Mouse (Mus musculus): Measurements from ENCODE around the gene Epb41l1. TPM values are rescaled to one million over a fixed set of nuclear protein-coding genes. Genes with fewer than 3 reads are reported as not detected.
A peak's percentile ranks its signal among the peaks of the same experiment; 100 is the strongest.
"Not testable (repeated sequence)": the region's sequence is repeated elsewhere in the genome, so short reads cannot be mapped to it uniquely, and the experiment has no call there.

The Epb41l1 gene
- total RNA-seq, 2 experiments from 2014 or later = 27.9 to 30.1 TPM

DNA sequence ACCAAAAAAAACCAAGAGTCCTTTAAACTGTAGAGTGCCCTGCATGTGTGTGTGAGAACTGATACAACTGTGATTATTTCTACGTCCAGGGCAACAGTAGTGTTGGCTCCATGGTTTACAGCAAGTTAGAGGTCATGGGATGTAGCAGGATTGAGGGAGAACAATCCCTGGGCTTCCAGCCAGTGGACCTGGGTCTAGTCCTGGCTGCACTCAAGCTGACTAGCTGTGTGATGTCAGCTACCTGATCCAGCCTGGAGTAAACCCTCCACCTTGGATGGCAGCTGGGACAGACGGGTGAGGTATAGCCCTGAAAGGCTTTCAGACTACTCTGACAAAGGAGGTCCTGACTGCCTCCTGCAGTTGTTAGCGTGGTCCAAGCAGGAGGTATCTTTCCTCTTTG is 62.1 kb downstream of the Epb41l1 start:
- no peak for DNase-seq (ENCODE audit: low spot score in 2 of 2)

DNA sequence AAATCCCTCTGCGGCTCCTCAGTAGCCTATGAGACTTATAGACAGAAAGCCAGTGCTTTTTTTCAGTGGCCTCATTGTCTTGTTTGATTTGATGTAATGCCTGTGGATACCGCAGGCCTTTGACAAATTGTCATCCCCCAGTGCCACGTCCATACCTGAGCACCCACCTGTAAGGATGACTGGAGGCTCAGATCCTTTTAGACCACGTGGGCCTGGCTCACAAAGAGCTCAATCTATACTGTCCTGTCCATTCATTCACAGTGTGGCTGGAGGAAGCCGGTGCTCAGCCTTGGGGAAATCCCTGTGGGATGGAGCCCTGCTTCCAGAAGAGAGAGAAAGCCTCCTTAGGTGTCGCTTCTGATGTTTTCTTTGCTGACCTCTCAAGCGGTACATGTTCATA is 62.5 kb downstream of the Epb41l1 start:
- DNase-seq (ENCODE audit: low spot score in 2 of 2) = no peak

DNA sequence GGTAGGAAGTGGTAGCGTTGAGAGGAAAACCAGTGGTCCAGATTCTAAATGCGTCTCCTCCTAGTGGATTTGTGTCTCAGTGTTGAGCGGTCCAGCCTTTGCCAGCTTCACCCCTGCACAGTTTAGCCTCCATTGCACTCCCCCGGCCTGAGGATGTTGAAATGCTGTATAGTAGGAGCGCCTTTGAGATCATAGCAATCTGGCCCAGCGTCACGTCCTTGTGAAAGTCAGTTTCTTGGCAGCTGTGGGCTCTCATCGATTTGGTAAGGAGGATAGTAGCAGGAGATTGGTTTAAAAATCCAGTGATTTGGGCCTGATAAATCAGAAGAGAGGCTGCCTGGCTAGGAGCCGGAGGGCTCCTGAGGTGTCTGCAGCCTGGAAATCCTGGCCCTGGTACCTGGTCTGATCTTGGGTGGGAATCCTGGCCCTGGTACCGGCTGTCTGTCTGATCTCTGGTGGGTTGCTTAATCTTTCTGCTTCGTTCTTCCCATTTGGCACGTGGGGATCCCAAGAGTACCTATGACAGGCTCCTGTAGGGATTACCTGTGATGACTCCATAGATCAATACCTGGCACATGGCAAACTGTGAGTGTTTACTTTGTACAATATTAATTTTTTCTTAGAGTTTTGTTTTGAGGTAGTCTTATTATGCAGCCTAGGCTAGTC is 65.5 kb downstream of the Epb41l1 start:
- no peak for DNase-seq (ENCODE audit: low spot score in 2 of 2)

DNA sequence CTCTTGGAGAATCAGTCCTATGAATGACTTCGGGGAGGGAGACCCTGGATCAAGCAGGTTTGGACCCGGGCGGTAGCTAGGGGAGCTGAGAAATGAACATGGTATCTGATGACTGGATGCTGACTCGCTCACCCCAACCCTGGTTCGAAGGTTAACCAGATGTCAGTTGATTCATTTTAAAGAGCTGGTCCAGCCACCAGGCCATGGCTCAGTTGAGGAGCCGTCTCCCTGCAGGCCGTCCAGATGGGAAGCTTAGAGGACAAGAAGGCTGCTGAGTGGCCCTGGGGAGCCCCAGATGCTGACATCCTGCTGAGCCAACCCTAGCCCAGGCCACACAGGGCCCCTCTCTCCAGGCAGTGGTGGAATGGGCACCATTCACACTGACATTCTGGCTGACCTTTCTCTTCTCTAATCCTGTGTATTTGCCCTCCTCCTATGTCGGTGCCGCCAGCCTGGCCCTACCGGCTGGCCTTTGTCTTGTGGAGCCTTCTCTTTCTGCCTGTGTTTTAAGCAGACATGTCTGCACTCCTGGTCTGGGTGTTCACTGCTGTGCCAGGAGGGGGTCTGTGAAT is 67.0 kb downstream of the Epb41l1 start:
- DNase-seq (ENCODE audit: low spot score in 2 of 2) = no peak

DNA sequence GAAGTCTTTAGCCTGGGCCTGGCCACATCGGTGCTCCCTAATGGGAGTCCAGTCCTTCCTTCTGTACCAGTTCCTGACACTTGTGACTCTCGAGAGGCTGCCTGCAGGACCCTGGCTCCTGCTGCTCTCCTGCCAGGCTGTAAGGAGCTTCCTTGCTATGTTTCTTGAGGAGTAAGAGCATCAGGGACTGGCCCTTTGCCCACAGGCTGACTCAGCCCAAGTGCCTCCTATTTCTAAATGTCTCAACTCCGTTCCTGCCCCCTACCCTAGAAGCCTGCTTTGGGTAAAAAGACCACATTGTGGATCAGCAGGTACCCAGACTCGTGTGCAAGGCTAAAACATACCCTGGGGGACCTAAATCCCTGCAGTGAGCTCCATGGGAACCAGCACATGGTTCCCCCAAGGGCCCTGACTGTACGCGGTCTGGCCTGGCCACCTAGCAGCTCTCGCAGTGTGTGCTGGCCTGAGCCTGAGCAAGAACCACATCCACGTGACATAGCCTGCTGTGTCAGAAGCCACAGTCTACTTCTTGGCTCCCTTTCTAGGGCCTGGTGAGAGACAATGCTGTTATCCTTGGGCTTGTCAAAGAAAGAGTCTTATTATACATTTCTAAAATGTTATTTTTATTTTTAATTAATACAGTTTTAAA is 67.6 kb downstream of the Epb41l1 start:
- no peak for DNase-seq (ENCODE audit: low spot score in 2 of 2)

DNA sequence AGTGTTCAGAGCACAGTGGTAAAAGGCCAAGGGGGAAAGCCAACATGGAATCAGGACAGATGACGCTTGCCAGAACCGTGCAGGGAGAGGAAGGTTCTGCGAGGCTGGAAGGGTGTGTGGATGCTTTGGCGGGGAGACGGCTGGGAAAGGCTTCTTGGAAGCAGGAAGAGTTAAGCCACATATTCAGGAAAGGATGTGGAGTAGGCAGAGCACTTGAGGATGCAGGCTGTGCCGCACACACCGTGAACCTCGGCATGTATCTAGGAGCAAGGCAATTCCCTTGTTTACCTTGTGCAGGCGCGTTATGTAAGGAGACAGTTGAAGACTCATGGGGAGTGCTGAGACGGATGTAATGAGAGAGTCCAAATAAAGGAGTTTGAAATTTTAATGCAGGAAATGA is 69.5 kb downstream of the Epb41l1 start:
- DNase-seq (ENCODE audit: low spot score in 2 of 2) = no peak

DNA sequence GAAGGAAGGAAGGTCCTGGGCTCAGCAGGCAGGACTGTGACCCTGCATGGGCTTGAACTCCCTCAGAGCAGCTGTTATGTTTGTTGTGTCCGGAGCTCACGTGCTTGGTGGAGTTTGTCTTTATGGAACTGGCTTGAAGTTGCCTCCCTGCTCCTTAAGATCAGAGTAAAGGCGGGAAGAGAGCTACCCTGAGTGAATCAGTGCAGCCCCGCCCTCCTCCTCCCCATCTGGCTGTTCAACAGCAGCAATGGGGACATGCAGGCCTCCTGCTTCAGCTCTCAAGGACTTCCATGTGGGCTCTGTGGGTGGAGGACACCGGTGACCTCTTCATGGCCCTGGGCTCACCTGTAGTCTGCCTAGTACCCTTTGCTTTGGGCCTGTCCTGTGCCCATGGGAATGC is 71.1 kb downstream of the Epb41l1 start:
- no peak for DNase-seq (ENCODE audit: low spot score in 2 of 2)

DNA sequence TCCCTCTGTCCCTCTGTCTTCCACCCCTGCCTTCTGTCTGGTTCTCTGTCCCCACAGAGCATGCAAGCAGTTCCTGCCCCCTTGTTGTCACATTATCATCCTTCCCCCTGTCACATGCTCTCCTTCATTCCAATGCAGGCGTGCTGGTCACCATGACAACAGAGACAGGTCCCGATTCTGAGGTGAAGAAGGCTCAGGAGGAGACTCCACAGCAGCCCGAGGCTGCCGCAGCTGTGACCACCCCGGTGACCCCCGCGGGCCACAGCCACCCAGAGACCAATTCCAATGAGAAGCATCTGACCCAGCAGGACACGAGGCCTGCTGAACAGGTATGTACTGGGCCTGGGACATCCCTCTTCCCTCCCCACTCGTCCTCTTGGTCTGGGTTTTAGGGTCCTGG is 73.1 kb downstream of the Epb41l1 start:
- DNase-seq (ENCODE audit: low spot score in 2 of 2) = no peak

DNA sequence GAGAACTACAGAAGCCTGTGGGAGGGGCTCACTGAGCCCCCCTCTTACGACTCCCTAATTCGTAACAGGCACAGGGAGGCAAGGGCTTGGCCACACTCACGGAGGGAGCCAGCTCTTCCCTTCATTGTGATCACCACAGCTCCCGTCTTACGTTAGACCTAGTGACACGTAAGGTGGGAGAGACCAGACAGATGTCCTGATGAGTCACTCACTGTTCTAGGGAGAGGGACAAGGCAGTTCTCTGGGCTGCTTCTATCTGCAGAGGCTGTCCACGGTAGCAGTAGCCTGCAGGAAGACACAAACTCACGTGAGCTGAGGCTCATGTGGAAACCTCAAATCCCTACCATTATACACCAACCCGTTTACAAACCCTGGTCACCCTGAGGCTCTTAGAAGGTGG is 73.8 kb downstream of the Epb41l1 start:
- no peak for DNase-seq (ENCODE audit: low spot score in 2 of 2)

DNA sequence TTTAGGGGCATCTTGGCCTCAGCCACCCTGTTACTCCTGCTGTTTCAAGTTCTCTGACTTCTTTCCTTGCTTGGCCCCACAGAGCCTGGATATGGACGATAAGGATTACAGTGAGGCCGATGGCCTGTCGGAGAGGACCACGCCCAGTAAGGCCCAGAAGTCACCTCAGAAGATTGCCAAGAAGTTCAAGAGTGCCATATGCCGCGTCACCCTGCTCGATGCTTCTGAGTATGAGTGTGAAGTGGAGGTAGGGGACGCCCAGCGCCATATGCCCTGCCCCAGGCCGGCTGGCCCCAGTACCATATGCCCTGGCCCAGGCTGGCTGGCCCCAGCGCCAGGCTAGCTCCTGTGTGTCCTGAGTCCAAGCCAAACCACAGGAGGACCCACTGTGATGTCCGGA is 74.2 kb downstream of the Epb41l1 start:
- DNase-seq (ENCODE audit: low spot score in 2 of 2) = no peak

DNA sequence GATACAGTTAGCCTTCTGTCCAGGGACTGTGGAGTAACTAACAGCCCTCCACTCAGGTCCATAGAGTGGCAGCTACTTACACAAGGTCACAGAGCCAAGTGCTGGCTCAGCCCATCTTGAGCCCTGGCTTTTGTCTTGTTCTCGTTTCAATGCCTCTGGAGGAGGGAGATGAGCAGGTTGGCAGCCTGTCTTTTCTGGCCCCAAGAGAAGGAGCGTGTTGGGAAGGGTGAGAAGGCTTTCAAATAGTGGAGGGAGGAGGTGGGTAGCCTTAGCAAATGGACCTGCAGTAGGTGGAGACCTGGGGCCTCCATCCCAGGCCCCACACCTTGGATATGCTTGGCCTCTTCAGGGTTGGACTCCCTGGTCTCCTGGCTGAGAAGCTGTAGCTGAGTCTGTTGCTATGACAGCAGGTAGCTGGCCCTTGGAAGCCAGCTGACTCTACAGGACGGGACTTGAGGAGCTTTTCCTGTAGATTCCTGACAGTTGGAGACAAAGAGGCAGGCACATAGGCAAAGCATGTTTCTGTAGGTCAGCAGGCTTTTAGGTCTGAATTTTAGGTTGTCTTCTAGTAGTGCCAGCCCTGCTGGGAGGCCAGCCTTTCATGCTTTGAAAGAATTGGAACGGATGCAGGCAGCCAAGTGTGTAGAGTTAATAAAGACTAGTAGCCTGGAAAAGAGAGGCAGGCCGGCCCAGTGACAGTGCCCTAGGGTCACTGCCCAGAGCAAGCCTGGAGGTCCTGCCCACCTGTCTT is 76.3 kb downstream of the Epb41l1 start:
- DNase-seq (ENCODE audit: low spot score in 2 of 2) = no peak

DNA sequence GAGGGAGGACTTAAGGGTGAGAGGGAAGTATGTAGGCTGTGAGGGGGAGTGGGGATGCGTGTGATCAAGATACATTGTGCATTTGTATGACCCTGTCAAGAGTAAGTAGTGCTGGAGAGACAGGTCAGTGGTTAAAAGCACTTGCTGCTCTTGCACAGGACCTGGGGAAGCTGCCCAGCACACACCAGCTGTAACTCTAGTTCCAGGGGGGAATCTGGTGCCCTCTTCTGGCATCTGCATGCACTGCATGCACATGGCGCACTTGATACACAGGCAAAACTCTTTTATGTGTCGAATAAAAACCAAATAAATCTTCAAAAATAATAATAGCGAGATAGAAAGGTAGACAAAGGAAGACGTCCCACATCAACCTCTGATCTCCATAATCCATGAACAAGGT is 77.2 kb downstream of the Epb41l1 start:
- DNase-seq (ENCODE audit: low spot score in 2 of 2) = peak in 1 of 2 experiments; percentile 51

DNA sequence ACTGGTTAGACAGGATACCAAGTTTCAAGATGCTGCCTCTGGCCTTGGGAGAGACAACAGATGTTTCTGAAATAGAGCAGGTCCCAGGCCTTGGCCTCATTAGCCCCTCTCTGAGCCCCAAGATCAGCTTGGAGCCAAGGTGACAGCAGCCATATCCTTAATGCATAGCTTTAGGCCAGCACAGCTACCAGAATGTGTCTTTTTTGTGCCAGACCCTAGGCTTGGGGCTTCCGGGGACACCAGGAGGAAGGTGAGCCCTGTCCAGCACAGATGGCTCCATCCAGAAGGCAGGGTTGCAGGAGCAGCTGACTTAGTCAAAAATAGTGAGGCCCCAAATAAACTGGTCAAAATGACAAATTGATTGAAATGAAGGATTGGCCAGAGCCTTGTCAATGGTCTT is 80.3 kb downstream of the Epb41l1 start:
- no peak for DNase-seq (ENCODE audit: low spot score in 2 of 2)

DNA sequence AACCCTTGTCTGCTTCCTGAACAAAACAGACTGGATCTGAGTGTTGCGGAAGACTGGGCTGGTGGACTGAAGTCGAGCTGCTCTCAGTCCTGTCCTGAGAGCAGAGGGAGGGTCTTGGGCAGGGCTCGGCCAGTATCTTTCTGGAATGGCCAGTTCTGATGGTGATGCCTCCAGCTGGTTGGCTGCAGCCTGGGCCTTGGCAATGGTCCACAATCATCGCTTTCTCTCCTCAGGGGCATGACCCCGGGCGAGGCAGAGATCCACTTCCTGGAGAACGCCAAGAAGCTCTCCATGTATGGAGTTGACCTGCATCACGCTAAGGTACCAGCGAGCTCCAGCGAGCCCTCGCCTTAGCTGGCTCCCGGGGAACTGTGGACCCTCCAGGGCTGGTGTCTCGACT is 84.8 kb downstream of the Epb41l1 start:
- no peak for DNase-seq (ENCODE audit: low spot score in 2 of 2)

DNA sequence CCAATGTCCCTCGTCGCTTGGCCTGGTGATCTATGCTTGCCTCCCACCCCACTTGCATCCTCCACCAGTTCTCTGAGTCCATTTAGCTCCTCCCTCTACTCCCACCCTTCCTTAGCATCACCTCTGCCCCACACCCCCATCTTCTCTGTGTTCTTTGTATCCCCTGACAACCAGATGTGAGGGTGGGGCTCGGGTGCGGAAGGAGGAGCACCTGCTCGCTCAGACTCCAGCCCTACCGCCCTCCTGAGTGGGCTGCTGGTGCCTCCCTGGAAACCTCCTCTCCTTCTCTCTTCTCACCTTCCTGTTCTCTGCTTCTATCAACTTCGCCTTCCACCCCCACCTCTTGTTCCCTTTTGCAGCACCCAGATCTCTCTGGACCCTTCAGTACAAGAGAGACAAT is 91.3 kb downstream of the Epb41l1 start:
- no peak for DNase-seq (ENCODE audit: low spot score in 2 of 2)

DNA sequence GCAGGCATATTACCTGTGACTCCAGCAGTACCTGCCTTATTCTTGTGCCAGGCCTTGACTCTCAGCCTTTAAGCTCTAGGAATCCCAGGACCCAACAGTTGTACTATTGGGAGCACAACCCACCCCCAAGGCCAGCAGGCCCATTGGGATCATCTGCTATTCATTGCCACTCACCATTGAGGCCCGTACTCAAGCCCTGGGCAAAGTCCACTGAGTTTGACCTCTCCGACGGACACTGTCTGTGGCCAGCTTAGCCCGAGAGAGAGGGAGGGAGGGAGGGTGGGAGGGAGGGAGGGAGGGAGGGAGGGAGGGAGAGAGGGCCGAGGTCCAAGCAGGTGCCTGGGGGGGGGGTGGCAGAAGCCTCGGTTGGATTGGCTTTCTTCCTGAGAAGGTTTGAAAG is 91.9 kb downstream of the Epb41l1 start:
- DNase-seq (ENCODE audit: low spot score in 2 of 2) = no peak

DNA sequence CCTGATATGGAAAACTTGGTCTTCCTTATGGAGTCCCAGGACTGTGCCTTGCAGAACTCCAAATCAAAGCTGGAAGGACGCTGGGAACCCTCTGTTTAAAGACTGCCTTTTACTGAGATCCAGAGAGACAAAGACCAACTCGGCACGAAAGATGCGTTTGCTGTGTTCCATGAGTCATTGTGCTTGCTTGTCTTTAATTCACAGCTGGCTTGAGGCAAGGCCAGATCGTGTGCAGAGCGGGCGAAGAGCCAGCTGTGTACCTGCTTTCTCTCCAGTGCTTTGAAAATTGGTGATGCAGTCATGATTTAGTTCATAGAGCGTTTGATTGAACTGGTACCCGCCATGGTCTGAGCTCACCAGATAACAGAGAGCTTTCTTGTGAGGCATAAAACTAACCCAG is 94.4 kb downstream of the Epb41l1 start:
- no peak for DNase-seq (ENCODE audit: low spot score in 2 of 2)

DNA sequence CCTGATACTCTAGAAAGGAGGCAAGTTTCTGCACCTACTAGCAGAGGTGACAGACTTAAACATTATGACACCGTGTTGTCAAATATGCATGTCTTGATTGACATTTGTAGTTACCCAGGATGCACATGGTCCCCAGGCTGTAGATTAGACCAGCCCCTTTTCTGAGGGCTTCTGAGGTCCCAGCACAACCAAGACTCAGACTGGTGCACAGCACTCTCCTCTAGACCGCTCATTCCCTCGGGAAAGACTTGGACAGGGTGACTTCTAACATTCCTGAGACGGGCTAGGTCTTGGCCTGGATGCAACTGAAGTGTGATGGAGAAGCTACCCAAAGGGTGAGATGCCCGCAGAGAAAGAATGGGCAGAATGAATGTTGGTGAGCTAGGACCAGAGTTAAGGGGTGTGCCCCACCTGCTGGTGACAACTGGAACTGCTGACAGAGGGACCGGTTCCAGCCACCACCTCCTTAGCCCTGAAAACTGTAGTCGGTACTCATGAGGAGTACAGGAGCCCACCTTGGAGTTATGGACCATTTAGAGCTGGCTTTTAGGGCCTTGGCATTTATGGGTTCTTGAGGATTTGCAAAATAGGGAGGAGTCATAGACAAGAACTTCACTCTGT is 95.0 kb downstream of the Epb41l1 start:
- peak in 1 of 2 experiments; percentile 75 for DNase-seq (ENCODE audit: low spot score in 2 of 2)

DNA sequence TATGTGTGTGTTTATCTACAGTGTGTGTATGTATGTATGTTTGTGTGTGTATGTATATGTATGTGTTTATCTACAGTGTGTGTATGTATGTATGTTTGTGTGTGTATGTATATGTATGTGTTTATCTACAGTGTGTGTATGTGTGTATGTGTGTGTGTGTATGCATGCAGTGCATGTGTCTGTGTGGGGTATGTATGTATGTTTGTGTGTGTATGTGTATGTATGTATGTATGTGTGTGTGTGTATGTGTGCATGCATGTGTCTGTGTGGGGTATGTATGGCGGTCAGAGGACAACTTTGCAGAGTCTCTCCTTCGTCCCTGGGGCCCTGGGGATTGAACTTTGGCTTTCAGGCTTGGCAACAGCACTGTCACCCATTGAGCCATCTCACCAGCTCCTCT is 96.0 kb downstream of the Epb41l1 start:
- not testable (repeated sequence) for DNase-seq (ENCODE audit: low spot score in 2 of 2)

DNA sequence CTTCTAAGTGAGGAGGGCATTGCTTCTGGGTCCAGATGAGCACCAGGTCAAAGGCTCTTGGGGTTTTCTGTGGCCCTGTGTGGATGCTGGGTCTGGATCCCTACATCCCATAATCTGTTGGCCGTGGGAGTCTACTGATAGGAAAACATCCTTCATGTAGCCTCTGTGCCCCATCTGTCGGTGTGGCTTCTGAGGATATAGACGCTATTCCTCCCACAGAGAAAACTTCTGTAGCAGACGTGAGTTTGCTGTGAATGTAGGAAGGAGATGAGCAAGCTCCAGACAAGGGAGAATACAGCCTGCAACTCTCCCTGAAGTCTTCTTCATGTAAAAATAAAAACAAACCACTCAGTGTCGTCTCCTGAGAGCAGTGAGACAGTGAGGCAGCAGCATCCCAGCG is 97.6 kb downstream of the Epb41l1 start:
- DNase-seq (ENCODE audit: low spot score in 2 of 2) = no peak

DNA sequence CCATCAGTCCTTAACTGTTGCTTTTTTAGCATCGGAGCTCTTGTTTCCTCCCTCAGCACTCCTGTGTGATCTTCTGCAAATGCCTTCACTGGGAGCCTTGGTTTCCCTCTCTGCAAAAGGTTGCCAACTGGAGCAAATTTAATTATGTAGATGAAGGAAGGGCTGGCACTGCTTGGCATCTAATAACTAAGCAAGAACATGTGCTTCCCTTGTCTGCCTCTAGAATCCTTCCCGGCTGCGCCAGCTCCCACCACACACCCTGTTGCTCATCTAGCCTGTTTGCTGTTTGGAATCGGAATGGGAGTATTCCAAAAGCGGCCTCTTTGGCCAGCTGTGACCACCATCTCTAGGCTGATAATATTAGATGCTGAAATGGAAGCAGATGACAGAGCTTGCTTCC is 98.9 kb downstream of the Epb41l1 start:
- DNase-seq (ENCODE audit: low spot score in 2 of 2) = no peak

DNA sequence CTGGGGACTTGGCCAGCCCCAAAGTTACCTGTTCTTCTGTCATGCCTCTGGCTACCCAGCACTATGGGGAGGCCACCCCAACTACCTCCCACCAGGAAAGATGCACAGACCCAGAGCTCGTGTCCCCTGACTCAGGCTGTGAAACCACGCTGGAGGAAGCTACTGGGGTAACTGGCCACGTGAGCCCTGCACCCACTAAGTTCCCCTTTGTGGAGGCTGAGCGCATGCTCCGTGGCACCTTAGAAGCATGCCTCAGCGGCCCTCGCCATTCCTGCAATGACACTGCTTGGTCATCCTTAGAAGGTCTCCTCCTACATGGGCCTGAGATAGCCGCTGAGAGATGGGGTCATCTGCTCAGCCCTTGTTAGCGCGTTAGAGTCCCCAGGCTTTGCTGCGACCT is 102.3 kb downstream of the Epb41l1 start:
- DNase-seq (ENCODE audit: low spot score in 2 of 2) = no peak
